Mouse (Mus musculus) embryonic fibroblast, embryonic 13.5 days (primary cell): ENCODE measurements around the gene Fgr.

Experiments
- CTCF ChIP-seq: IDR thresholded peaks from 2 replicates; pipeline ENCODE4 v1.5.1; 2011; ENCODE audit warnings: mild to moderate bottlenecking, control low read depth, low read length, moderate library complexity, borderline replicate concordance; ENCODE audit not compliant: insufficient read depth
- POLR2A ChIP-seq: IDR thresholded peaks from 2 replicates; pipeline ENCODE4 v1.6.1; 2011; ENCODE audit warnings: low read depth, mild to moderate bottlenecking, control low read depth, low read length, moderate library complexity

DNA sequence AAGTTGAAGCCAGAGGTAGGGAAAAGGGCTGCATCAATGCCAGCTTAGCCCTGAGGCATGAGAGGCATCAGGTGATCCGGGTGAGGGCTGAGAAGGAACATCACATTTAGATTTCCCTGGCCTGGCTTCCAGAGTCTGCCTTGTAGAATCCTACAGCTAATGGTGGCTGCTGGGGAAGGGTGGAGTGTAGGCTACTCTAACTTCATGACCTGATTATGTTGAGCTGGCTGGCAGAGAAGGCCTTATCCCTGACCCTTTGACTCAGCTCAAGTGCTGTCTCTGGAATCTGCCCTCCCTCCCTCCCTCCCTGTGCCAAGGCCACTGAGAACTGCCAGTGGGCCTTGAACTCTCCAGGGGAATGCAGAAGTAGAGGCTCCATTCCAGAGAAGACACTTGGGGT, 61.6 kb downstream of the Fgr start:
- no peak for TF ChIP-seq CTCF
- TF ChIP-seq POLR2A, result no peak
